Mouse (Mus musculus): ENCODE data around the gene Gm17428. TPM values are rescaled to one million over a fixed set of nuclear protein-coding genes. Genes with fewer than 3 reads are reported as not detected.
A peak's percentile ranks its signal among the peaks of the same experiment; 100 is the strongest.

Gm17428 gene
- total RNA-seq, 1 experiment from 2014 or later = not detected

DNA sequence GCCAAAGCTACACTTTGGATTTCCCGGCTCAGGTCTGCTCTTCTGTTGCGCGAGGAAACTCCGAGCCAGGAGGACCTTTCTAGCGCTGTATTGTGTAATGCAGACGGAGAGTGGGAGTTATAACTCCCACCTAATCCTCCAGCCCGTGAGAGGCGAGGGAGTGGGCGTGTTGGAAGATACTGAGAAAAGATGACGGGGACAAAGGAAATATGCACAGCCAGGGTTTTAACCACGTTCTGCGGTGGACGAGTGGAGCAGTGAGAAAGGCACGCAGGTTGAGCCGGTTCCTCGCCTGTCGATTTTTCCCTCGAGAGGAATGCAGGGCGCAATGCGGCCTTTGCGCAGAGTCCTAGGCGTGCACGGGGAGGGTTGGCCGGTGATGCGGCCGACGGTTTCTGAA, 37.9 kb downstream of the Gm17428 start:
- DNase-seq = no peak

DNA sequence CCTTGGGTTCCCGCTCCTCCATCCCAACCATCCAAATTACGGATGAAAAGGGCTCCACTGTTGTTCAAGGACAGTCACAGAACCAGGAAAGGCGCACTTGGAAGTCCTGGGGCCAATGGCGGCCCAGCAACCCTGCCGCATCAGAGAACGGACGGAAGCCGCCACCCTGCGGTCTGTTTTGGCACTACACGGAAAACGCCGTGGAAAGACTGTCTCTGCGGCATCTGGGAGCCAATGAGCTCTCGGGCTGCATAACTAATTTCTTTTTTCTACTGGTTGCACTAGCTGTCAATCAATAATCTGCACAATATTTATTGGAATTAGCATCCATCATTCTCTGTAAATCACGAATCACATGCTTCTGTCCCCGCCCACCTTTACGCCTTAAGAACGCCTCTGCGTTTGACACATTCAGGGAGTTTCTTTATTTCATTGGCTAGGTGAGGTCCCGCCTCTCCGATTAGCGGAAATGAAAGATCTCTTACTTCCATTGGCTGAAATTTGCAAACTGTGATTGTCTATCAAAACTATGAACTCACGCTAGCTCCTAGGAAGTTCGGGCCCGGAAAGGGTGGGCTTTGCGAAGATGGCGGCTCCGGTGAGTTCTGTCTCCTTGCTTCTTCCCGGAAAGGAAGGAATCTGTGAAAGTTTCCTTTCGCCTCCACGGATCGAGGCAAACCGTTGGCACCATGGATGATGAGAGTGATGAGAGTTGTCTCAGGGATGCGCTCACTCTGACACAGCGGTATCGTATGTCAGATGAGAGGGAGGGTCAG, 38.4 kb downstream of the Gm17428 start, which contains the start of gene Ngdn:
Gene Ngdn (plus strand): TSS at position 464 of the 776 bp plus-strand sequence.
- DNase-seq = peak; percentile 96

DNA sequence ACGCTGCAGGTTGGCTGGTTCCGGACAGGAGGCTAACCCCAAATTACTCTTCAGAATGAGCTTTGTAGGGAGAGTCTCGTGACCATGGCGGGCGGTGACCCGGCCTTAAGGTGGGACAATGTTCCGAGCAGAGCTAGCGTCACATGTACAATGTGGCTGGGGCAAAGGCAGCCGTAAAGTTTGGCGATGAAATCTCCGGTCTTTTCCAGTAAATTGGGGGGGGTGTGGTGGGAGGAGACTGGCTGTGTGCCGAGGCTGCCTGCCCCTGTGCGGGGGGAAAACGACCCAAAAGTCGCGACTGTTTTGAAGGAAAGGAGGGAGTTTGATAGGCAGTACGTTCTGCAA, 39.0 kb downstream of the Gm17428 start:
- no peak for DNase-seq

DNA sequence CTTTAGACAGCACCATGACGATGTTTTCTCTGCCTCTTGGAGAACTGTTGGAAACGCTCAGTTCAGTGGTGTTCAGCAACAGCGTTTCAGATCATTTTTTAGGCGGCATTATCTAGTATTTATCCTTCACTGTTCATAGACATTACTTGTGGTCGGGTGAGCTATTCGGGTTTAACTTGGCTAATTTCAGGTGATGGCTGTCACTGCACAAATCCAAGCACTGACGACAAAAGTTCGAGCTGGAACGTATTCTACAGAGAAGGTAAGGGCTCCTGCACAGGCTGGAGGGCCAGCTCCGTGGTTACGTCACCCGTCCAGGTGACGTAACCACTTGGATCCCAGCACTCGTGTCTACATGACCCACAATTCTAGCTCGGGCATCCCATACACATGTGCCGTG, 40.1 kb downstream of the Gm17428 start:
- DNase-seq = no peak

GRCm38 (mm10) chr14:55020394-55020793, 43.7 kb downstream of the Gm17428 start:
- no peak for DNase-seq

DNA sequence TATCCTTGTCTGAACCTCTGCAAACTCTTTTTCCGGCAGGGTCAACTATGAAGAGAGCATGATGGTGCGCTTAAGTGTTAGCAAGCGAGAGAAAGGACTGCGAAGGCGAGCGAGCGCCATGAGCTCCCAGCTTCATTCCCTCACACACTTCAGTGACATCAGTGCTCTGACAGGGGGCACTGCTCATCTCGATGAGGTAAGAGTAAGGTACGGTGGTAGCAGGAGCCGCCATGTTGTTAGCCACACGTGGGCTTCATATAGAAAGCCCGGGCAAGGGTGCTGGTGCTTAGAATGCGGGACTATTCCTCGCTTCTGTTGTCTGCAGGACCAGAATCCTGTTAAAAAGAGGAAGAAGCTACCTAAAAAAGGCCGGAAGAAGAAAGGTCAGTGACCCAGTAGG, 46.3 kb downstream of the Gm17428 start:
- DNase-seq = no peak

GRCm38 (mm10) chr14:55024236-55024635, 47.5 kb downstream of the Gm17428 start:
- DNase-seq = peak; percentile 56

DNA sequence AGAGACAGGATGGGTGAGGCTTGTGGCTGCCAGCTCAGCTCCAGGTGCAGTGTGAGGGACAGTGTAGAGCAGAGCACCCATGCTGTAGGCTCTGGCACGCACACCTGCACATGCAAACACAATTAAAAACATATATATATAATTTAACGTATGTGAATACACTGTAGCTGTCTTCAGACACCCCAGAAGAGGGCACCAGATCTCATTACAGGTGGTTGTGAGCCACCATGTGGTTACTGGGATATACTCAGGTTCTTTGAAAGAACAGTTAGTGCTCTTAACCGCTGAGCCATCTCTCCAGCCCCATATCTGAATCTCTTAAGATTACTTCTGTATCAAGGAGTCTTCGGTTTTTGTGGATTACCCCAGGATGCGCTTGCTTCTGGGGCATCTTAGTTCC, 48.8 kb downstream of the Gm17428 start:
- no peak for DNase-seq

Small RNAs within 50 kb of the gene (microRNA-seq; reads per million reads assigned to microRNA genes)
- gene Mir208a (0 reads per million in 2 experiments), gene Mir208b (0 to 0.36 reads per million in 2 experiments)

Other genes starting within 250 kb of the Gm17428 start
- 58.4 and 64.6 TPM in 2 replicates for gene Slc7a8, start 195.0 kb upstream of the Gm17428 start, total RNA-seq (2021)
- gene Rnf212b, start 162.8 kb upstream of the Gm17428 start, total RNA-seq (2021) = 1.2 TPM in 1 of 2 replicates, not detected in the other
- 14.8 and 19.0 TPM in 2 replicates for gene Homez, start 106.0 kb upstream of the Gm17428 start, total RNA-seq (2021)
- 19.3 and 23.8 TPM in 2 replicates for gene Ppp1r3e, start 99.4 kb upstream of the Gm17428 start, total RNA-seq (2021)
- 50.0 and 62.2 TPM in 2 replicates for gene Bcl2l2, start 93.6 kb upstream of the Gm17428 start, total RNA-seq (2021)
- gene Gm20521, start 93.5 kb upstream of the Gm17428 start, total RNA-seq (2021) = 10.0 TPM in 1 of 2 replicates, not detected in the other
- 195 and 256 TPM in 2 replicates for gene Pabpn1, start 84.4 kb upstream of the Gm17428 start, total RNA-seq (2021)
- 32.9 and 41.6 TPM in 2 replicates for gene Slc22a17, start 63.8 kb upstream of the Gm17428 start, total RNA-seq (2021)
- 2.6 and 3.6 TPM in 2 replicates for gene Efs, start 50.8 kb upstream of the Gm17428 start, total RNA-seq (2021)
- gene Il25, start 44.2 kb upstream of the Gm17428 start, total RNA-seq (2021) = not detected in 2 replicates
- 0.49 and 1.2 TPM in 2 replicates for gene Cmtm5, start 40.7 kb upstream of the Gm17428 start, total RNA-seq (2021)
- gene Myh6, start 10.0 kb upstream of the Gm17428 start, total RNA-seq (2021) = not detected in 2 replicates
- not detected in 2 replicates for gene Myh7, start 17.7 kb downstream of the Gm17428 start, total RNA-seq (2021)
- gene Ngdn, start 38.5 kb downstream of the Gm17428 start, total RNA-seq (2021) = 38.3 and 39.8 TPM in 2 replicates
- gene Zfhx2, start 115.4 kb downstream of the Gm17428 start, total RNA-seq (2021) = 9.1 and 9.9 TPM in 2 replicates
- gene Thtpa, start 117.9 kb downstream of the Gm17428 start, total RNA-seq (2021) = 16.2 and 21.6 TPM in 2 replicates
- 27.4 and 32.8 TPM in 2 replicates for gene Ap1g2, start 129.7 kb downstream of the Gm17428 start, total RNA-seq (2021)
- gene Jph4, start 140.0 kb downstream of the Gm17428 start, total RNA-seq (2021) = 3.8 and 6.6 TPM in 2 replicates
- not detected in 2 replicates for gene Dhrs2, start 245.1 kb downstream of the Gm17428 start, total RNA-seq (2021)

Data from adrenal gland, postnatal 25 days (tissue).